Mouse (Mus musculus) frontal cortex, adult 2 months (tissue): Measurements from ENCODE around the gene Zfp866. TPM values are rescaled to one million over a fixed set of nuclear protein-coding genes. Genes with fewer than 3 reads are reported as not detected.

Experiments used
- DNase-seq, 2 experiments: peaks; one replicate each; pipeline ENCODE4 v3.0.0; 2022; ENCODE audit warnings: low spot score in 1 of 2; ENCODE audit errors: extremely low spot score in 1 of 2
- polyA plus RNA-seq: library from polyadenylated mRNA; depleted of rRNA; stranded (reverse); fragments of >200 nt; gene quantifications from 2 replicates; pipeline ENCODE4 v1.2.3, GENCODE M21; 2012; rRNA removed

Zfp866 gene
- polyA plus RNA-seq, 1 experiment, result 22.4 TPM

DNA sequence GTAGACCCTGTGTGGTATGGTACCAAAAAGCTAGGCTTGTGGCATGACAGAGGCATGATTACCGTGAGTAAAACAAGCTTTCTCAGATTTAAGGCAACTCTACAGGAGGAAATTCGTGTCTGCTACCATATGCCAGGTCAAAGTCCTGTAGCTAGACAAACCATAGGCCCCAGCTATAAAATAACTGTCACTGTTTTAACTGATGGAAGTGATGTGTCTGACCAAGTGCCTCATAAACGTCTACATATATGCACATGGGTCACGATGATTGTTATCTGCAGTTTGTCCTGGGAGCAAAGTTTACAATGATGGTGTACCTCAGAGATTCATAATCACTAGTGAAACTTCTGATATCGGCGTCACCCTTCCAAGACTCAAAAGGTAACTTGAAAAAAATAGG lies 50.2 kb downstream of the Zfp866 start:
- DNase-seq, result no peak

DNA sequence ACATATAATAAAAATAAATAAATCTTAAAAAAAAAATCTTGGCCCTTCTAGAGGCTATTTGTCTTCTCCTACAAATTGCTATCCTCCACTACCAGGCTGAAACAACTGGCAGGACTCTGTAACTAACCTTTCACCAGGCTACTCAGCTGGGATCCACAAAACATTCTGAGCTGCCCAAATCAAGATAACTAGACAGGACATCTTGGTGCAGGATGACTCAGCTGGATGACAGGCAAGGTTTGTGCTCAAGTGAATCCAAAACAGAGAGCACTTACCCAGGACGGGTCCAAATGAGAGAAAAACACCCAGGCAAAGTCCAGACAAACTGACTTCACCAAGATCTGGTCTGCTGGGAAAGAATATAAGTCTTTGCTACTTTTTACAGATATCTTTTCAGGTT lies 55.5 kb downstream of the Zfp866 start:
- DNase-seq, result no peak

DNA sequence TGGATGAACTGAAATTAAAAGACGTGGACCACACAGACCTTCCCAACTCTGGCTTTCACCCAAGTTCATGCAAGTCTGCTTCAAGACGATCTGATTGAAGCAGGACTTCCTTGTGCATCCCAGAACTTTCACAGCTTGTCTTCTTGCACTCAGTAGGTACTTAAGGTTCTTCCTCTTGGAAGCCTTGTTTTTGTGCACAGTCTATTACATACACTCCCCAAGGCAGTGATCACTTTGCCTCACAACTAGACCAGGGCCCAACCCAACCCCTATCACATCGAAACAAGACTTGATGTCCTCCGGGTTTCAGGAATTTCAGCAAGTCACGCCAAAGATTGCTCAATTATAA lies 73.8 kb downstream of the Zfp866 start:
- DNase-seq, result no peak

DNA sequence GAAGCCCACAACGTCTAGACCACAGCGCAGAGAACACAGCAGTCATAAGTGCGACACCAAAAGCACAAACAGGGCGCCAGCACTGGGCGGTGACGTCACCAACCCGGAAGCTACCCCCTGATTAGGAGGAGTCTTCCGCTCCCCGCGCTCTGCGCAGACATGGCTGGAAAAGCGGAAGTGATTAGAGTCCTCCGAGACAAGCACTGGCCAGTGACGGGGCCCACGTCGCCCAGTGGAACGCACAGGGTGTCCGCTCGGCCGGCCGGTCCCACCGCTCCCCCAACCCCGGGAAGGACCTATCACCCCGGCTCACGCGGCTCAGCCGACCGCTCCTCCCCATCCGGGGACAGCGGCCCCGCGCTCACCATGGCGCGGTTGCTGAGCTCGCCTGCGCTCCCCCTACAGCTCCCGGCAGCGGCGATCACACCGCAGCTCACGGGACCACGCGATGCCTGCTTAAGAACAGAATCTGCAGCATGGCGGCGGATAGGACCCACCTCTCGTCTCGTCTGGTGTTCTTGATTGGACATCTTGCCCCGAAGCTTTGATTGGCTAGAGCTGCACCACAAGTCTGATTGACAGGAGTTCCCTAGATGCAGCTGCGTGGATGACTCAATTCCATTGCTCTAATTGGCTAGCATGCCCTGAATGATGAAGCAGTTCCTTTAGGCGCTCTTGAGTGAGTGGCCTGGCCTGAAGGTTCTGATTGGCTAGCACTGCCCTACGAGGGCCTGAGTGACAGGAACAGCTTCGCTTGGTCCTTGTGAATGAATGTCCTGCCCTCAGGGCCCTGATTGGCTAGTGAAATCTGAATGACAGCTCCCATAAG lies 74.4 kb downstream of the Zfp866 start:
- peak; percentile 97 to 100 for DNase-seq

DNA sequence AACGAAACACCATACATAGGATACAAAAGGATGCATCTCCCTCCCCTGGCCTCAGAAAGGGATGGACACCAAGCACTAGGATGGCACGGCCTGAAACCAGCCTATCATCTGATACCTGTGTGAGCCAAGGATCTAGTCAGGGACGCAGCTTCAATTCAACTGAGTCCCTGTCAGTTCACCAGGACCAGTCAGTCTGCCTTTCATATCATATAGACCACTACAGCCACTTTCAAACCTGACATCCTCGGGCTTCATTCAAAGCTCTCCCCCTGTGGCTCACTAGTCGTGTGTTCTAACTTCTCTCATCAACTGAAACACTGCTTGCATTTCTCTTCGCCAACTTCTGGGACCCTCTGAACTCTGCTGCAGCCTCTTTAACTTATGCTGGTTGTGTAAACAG lies 75.6 kb downstream of the Zfp866 start:
- no peak for DNase-seq

DNA sequence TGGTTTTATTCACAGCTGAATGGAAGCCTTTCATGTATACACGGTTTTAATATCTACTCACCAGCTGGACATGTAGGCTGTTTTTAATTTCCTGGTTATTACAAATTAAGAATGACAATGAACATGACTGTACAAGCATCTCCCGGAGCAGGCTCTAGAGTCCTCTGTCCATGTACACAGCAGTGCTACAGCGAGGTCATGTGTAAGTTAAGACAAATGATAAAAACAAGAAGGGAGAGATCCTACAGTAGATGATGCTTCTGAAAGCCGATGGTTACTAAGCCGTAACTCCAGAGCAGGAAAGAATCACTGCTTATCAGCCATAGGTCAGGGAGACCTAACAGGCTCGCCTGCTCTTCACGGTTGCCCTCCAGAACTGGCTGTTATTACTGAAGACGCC lies 77.5 kb downstream of the Zfp866 start:
- DNase-seq, result no peak

Other genes with a start within 250 kb of the Zfp866 start
- 12.6 and 15.7 TPM in 2 replicates for gene Zfp868, start 165.6 kb downstream of the Zfp866 start, polyA plus RNA-seq
- gene Zfp964, start 136.7 kb downstream of the Zfp866 start, polyA plus RNA-seq, result 2.7 and 2.9 TPM in 2 replicates
- gene Zfp869, start 80.5 kb downstream of the Zfp866 start, polyA plus RNA-seq, result 20.2 and 20.4 TPM in 2 replicates
- 6.9 and 7.4 TPM in 2 replicates for gene Zfp963, start 41.2 kb downstream of the Zfp866 start, polyA plus RNA-seq
- gene Gm20422, start 16.3 kb downstream of the Zfp866 start, polyA plus RNA-seq, result 0.92 TPM in 1 of 2 replicates, not detected in the other
- 50.6 and 51.6 TPM in 2 replicates for gene Atp13a1, start within 50 bp of the Zfp866 start, polyA plus RNA-seq
- gene Gmip, start 17.5 kb upstream of the Zfp866 start, polyA plus RNA-seq, result 14.3 and 16.9 TPM in 2 replicates
- gene Lpar2, start 31.3 kb upstream of the Zfp866 start, polyA plus RNA-seq, result 0.76 and 0.86 TPM in 2 replicates
- gene Pbx4, start 41.3 kb upstream of the Zfp866 start, polyA plus RNA-seq, result 40.0 and 45.6 TPM in 2 replicates
- 1.4 and 1.9 TPM in 2 replicates for gene Cilp2, start 96.5 kb upstream of the Zfp866 start, polyA plus RNA-seq
- gene Tssk6, start 111.0 kb upstream of the Zfp866 start, polyA plus RNA-seq, result 0.22 and 0.46 TPM in 2 replicates
- gene Ndufa13, start 111.4 kb upstream of the Zfp866 start, polyA plus RNA-seq, result 189 and 193 TPM in 2 replicates
- gene Yjefn3, start 111.5 kb upstream of the Zfp866 start, polyA plus RNA-seq, result 41.1 and 45.9 TPM in 2 replicates
- 28.6 and 31.0 TPM in 2 replicates for gene Gatad2a, start 205.2 kb upstream of the Zfp866 start, polyA plus RNA-seq